Mouse (Mus musculus): ENCODE results near the gene Ppp1r18. TPM values are rescaled to one million over a fixed set of nuclear protein-coding genes. Genes with fewer than 3 reads are reported as not detected.

Ppp1r18 gene
- polyA plus RNA-seq, 1 experiment from 2014 or later = 30.3 TPM

DNA sequence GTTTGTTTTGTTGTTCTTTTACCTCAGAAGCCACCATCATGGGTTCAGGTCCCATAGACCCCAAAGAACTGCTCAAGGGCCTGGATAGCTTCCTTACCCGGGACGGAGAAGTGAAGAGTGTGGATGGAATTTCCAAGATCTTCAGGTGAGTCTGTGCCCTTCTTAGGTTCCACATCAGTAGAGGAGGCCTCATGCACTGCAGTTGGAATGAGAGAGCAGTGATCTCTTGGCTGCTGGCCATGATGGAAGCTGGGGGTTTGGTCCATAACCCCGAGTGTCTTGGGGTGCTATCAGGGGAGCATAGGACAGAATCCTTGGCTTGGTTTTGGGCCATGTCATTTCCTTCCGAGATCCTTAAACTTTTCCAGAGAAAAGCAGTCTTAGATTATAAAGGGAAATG, 57.9 kb downstream of the Ppp1r18 start:
- Histone ChIP-seq H3K36me3 (peaks cover 52% of the 10 kb centered on the region), H3K4me2 (replicated peaks) (no peak overlapping the region), H3K9ac (no peak overlapping the region), H3K4me3 (replicated peaks) (no peak overlapping the region), H3K27ac (replicated peaks) (no peak overlapping the region), H3K9me3 (replicated peaks) (no peaks in the 10 kb centered on the region), H3K27me3 (no peaks in the 10 kb centered on the region), H3K4me1 (peaks cover 18% of the 10 kb centered on the region)
- ATAC-seq (ENCODE audit: insufficient number of reproducible peaks, low FRiP score, low TSS enrichment, low read depth) = no peak
- WGBS = 89% methylated on average over 4 of the region's 4 CpGs

MicroRNA genes within 50 kb of the gene (microRNA counts, 519-probe panel; counts per million panel counts)
- microRNA mmu-miR-1894-3p (not detected), microRNA mmu-miR-1894-5p (1,506 counts per million, percentile 11 among the panel's probes with 10 or more counts)

Small RNAs within 50 kb of the gene (microRNA-seq; reads per million reads assigned to microRNA genes)
- gene Gm28033 (ENCODE audit: borderline number of aligned reads) (0.52 reads per million), gene Mir1894 (ENCODE audit: borderline number of aligned reads) (not detected)

Other genes with a start within 250 kb of the Ppp1r18 start
- 0.17 TPM in 1 of 2 replicates, not detected in the other for gene Gm9573, start 239.0 kb upstream of the Ppp1r18 start, polyA plus RNA-seq (2015; fragmentation: Nextera tagmentation; extraction: Ambion mirVana)
- 0.36 TPM in 1 of 2 replicates, not detected in the other for gene Mucl3, start 221.9 kb upstream of the Ppp1r18 start, polyA plus RNA-seq (2015; fragmentation: Nextera tagmentation; extraction: Ambion mirVana)
- gene Vars2, start 198.0 kb upstream of the Ppp1r18 start, polyA plus RNA-seq (2015; fragmentation: Nextera tagmentation; extraction: Ambion mirVana) = 16.6 and 19.0 TPM in 2 replicates
- gene Gtf2h4, start 191.9 kb upstream of the Ppp1r18 start, polyA plus RNA-seq (2015; fragmentation: Nextera tagmentation; extraction: Ambion mirVana) = 35.4 and 39.5 TPM in 2 replicates
- gene Ddr1, start 161.0 kb upstream of the Ppp1r18 start, polyA plus RNA-seq (2015; fragmentation: Nextera tagmentation; extraction: Ambion mirVana) = 95.1 and 100 TPM in 2 replicates
- 28.7 and 30.2 TPM in 2 replicates for gene Ier3, start 43.9 kb upstream of the Ppp1r18 start, polyA plus RNA-seq (2015; fragmentation: Nextera tagmentation; extraction: Ambion mirVana)
- gene Flot1, start 42.4 kb upstream of the Ppp1r18 start, polyA plus RNA-seq (2015; fragmentation: Nextera tagmentation; extraction: Ambion mirVana) = 64.4 and 72.6 TPM in 2 replicates
- gene Tubb5, start 27.3 kb upstream of the Ppp1r18 start, polyA plus RNA-seq (2015; fragmentation: Nextera tagmentation; extraction: Ambion mirVana) = 823 TPM in 2 replicates
- gene Mdc1, start 24.1 kb upstream of the Ppp1r18 start, polyA plus RNA-seq (2015; fragmentation: Nextera tagmentation; extraction: Ambion mirVana) = 12.0 and 16.1 TPM in 2 replicates
- 53.2 and 55.2 TPM in 2 replicates for gene Nrm, start 4.3 kb upstream of the Ppp1r18 start, polyA plus RNA-seq (2015; fragmentation: Nextera tagmentation; extraction: Ambion mirVana)
- 40.7 and 50.6 TPM in 2 replicates for gene Dhx16, start 14.2 kb downstream of the Ppp1r18 start, polyA plus RNA-seq (2015; fragmentation: Nextera tagmentation; extraction: Ambion mirVana)
- 22.3 and 23.9 TPM in 2 replicates for gene 2310061I04Rik, start 31.8 kb downstream of the Ppp1r18 start, polyA plus RNA-seq (2015; fragmentation: Nextera tagmentation; extraction: Ambion mirVana)
- gene Atat1, start 44.5 kb downstream of the Ppp1r18 start, polyA plus RNA-seq (2015; fragmentation: Nextera tagmentation; extraction: Ambion mirVana) = 64.5 and 77.7 TPM in 2 replicates
- gene Mrps18b, start 50.8 kb downstream of the Ppp1r18 start, polyA plus RNA-seq (2015; fragmentation: Nextera tagmentation; extraction: Ambion mirVana) = 72.5 and 75.7 TPM in 2 replicates
- 39.2 and 39.5 TPM in 2 replicates for gene Ppp1r10, start 50.8 kb downstream of the Ppp1r18 start, polyA plus RNA-seq (2015; fragmentation: Nextera tagmentation; extraction: Ambion mirVana)
- gene Abcf1, start 104.2 kb downstream of the Ppp1r18 start, polyA plus RNA-seq (2015; fragmentation: Nextera tagmentation; extraction: Ambion mirVana) = 89.0 and 92.2 TPM in 2 replicates
- gene Gnl1, start 114.3 kb downstream of the Ppp1r18 start, polyA plus RNA-seq (2015; fragmentation: Nextera tagmentation; extraction: Ambion mirVana) = 59.7 and 61.5 TPM in 2 replicates
- gene Prr3, start 114.6 kb downstream of the Ppp1r18 start, polyA plus RNA-seq (2015; fragmentation: Nextera tagmentation; extraction: Ambion mirVana) = 37.8 and 41.4 TPM in 2 replicates
- 3.0 and 3.7 TPM in 2 replicates for gene H2-T24, start 155.0 kb downstream of the Ppp1r18 start, polyA plus RNA-seq (2015; fragmentation: Nextera tagmentation; extraction: Ambion mirVana)
- gene H2-T23, start 167.3 kb downstream of the Ppp1r18 start, polyA plus RNA-seq (2015; fragmentation: Nextera tagmentation; extraction: Ambion mirVana) = 24.9 and 26.4 TPM in 2 replicates
- 26.8 and 27.2 TPM in 2 replicates for gene H2-T22, start 177.2 kb downstream of the Ppp1r18 start, polyA plus RNA-seq (2015; fragmentation: Nextera tagmentation; extraction: Ambion mirVana)
- gene Gm6034, start 177.4 kb downstream of the Ppp1r18 start, polyA plus RNA-seq (2015; fragmentation: Nextera tagmentation; extraction: Ambion mirVana) = 0.11 TPM in 1 of 2 replicates, not detected in the other
- gene Gm11127, start 192.8 kb downstream of the Ppp1r18 start, polyA plus RNA-seq (2015; fragmentation: Nextera tagmentation; extraction: Ambion mirVana) = 0.12 TPM in 1 of 2 replicates, not detected in the other

Data from embryonic facial prominence, embryonic 15.5 days (tissue).